Mouse (Mus musculus) kidney, postnatal 14 days (tissue): ENCODE results near the gene Atrnl1.
"Not testable (repeated sequence)": the region's sequence is repeated elsewhere in the genome, so short reads cannot be mapped to it uniquely, and the experiment has no call there.

ENCODE experiments used
- DNase-seq: peaks from one replicate; pipeline ENCODE4 v3.0.0; 2022; ENCODE audit warnings: mixed read lengths

The Atrnl1 gene

GRCm38 (mm10) chr19:58044816-58045215 lies 434.0 kb downstream of the Atrnl1 start:
- DNase-seq = no peak

DNA sequence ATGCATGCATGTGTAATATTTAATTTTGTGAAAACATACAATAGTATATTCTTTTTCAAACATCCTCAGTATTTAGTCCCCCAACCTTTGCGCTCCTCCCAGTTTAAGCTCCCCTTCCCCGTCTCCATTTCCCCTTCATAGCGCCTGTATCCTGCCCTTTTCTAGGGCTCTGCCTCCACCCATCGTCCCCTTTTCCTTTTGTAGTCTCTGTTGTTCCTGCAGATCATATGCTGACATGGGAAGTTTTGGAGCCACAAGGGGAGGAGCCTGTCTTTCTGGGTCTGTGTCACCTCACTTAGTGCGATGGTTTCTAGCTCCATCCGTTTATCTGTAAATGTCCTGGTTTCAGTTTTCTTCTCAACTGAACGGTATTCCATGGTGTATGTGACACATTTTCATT lies 435.8 kb downstream of the Atrnl1 start:
- no peak for DNase-seq

GRCm38 (mm10) chr19:58050410-58050809 lies 439.6 kb downstream of the Atrnl1 start:
- not testable (repeated sequence) for DNase-seq

GRCm38 (mm10) chr19:58050986-58051385 lies 440.2 kb downstream of the Atrnl1 start:
- DNase-seq = no peak

GRCm38 (mm10) chr19:58051905-58052304 lies 441.1 kb downstream of the Atrnl1 start:
- DNase-seq = no peak

DNA sequence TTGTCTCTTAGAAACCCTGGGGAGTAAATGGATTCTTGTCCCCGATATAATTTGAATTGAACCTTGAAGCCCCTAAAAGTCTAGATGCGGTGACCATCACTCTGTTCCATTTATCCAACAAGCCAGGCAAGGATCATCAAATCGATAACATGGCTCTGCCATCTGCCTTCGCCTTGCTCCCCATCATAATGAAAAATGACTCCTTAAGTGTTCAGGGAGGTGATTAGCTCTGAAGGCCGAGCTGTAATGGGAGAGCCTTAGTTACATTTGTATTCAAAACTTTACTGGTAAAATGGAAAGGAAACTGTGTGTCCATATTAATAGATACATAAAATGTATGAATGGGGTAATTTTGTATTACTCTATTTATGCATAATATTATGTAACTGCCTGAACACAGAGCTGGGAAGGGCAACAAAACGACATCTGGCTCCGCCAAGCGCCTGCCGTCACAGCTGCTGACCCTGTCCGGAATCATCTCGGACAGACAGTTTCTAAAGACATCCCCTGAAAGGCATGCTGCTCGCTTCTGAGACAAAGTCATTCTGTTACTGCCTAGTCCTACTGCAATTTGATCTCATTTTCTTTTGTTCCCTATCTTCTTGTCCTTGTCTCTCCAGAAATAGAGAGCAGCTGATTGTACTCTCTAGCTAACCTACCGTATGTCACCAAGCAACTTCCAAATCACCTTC lies 441.8 kb downstream of the Atrnl1 start:
- no peak for DNase-seq

GRCm38 (mm10) chr19:58059719-58060118 lies 448.9 kb downstream of the Atrnl1 start:
- no peak for DNase-seq

DNA sequence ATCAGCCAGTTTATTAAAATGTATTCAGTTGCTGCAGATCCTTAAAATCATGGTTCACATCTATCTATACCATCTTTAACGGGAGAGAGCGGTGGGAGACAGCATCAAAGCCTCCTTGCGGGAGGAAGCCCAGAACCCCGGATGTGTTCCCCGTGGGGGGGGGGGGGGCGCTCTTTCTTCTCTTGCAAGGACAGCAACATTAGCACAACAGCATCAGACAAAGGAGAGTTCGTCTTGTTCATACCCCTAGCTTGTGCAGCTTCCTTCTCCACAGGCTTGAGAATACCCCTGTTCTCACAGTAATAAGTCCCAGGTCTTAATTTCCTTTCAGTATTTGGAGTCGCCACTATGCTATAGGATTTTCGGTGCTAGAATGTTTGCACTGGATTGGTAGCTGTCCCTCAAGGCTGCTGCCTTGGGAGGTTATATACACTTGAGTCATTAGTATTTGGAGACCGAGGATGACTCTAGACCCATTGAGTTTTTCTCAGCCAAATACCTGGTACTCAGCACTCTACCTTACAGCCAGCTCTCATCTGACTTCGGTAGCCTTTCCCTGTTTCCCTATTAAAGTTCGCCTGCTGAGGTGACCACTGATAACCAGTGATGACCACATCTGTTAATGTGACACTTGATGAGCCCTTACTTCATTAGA lies 449.5 kb downstream of the Atrnl1 start:
- DNase-seq = no peak

GRCm38 (mm10) chr19:58060854-58061358 lies 450.1 kb downstream of the Atrnl1 start:
- peak; percentile 12 for DNase-seq

DNA sequence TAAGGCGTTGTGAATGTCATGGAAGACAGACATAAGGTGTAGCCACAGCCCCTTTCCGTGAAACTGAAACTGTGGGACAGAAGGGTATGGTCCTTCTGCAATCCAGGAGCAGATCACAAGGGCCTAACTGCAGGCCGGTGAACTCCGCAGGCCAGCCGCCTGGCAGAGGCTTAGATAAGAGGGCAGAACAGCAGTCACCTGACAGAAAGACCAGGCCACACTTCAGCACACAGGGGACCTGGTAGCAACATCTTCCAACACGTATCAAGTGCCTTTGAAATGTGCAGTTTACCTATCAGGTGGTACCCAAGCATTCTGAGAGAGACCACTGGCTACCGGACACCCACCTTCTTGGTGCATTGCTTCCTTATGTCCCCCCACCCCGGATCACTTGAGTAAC lies 451.1 kb downstream of the Atrnl1 start:
- DNase-seq = no peak

DNA sequence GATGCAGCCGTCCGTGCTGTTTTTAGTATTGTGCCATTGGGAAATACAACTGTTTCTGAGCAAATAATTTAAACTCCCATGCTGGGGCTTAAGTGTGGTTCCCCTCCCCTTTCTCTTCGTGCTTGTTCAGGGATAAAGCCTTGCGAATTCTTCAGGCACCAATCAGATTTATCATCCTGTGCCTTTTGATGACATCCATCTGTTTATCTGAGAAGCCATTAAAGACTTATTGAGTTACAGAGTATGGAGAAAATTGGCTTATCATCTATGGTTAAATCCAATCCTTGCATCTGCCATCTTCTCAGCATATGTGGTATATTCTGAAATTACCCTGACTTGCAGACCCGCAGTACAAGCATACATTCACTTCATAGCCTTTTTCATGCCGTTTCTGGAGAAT lies 452.7 kb downstream of the Atrnl1 start:
- no peak for DNase-seq

GRCm38 (mm10) chr19:58064116-58065000 lies 453.5 kb downstream of the Atrnl1 start:
- no peak for DNase-seq

DNA sequence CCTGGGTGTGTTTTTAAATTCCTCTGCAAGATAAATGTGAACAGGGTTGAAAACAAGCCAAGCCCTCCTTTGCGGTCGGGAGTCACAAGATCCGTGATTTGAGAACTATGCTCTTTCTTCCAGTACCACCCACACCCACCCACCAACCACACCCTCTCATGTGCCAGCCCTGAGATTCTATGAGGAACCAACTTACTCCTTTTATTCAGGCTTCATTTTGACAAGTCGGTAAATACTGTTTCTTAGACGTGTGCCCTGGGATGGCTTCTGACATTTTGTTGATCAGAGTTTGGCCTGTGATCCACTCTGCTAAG lies 454.1 kb downstream of the Atrnl1 start:
- no peak for DNase-seq

DNA sequence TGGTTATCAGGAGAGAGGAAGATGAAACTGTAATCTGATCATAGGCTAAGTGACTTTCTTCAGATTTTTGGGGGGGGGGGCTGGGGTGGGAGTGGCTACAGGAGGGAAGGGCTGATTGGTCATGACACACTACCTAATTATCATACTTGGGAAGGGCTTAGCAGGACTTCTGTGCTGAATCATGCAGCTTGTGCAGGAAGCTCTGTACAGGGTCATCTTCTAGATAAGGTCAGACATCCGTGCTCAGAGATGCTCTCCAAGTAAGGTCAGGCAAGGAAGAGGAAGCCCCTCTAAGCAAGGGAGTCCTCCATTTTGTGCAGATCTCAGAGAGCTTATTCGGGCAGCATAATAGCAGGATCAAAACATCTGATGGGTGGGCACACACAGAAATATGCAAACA lies 454.7 kb downstream of the Atrnl1 start:
- DNase-seq = no peak

- no peak for DNase-seq
Observed at GRCm38 (mm10) chr19:58068114-58068513, 457.3 kb downstream of the Atrnl1 start.

GRCm38 (mm10) chr19:58068958-58069357 lies 458.1 kb downstream of the Atrnl1 start:
- DNase-seq = no peak

DNA sequence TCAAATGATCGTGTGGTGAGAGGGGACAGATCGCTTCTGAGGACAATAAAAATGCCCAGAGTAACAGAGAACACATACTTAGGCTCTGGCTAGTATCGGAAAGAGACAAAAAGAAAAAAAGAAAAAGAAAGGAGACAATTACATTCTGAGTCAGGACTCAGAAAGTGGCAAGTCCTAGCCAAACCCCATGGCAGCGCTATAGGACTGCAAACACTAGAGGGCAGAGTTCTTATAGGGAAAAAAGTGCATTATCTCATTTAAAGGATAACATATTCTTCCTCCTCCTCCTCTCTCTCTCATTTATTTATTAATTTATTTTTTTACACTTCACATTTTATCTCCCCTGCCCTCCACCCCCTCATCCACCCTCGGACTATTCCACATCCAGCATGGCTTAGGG lies 461.6 kb downstream of the Atrnl1 start:
- DNase-seq = no peak

DNA sequence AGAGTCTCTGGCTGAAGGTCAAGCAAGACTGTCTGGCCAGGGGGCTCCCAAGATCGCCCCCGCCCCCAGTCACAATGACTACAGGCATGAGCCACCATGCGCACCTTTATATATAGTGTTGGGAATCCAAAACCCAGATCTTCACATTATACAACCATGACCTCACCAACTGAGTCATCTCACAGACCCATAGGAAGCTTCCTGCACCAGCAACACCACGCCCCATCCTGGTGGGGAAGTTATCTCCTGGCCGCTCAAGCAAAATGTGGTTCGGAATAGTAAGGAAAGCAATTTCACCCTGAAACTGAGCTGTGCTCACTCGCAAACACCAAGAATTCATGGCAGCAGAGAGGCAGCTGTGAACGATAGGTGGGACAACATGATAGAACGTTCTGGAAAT lies 462.0 kb downstream of the Atrnl1 start:
- no peak for DNase-seq

DNA sequence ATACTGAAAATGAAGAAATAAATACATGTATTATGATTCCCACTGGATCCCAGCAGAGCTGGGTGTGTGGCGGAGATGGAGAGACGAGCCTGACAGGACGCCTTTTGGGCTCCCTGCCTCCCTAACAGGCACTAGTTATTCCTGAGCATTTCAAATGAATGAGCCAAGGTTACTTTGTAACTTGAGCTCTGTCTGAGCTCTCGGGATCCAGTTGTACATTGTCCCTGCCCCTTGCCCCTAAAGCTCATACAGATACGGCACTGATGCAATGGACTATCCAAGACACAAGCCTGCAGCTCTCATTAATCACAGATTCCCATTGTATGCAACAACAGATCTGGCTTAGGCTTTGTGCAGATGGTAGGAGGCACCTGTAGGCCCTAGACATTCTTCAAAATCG lies 464.4 kb downstream of the Atrnl1 start:
- no peak for DNase-seq

GRCm38 (mm10) chr19:58076961-58077371 lies 466.1 kb downstream of the Atrnl1 start:
- DNase-seq = no peak

GRCm38 (mm10) chr19:58077529-58078070 lies 466.8 kb downstream of the Atrnl1 start:
- no peak for DNase-seq

GRCm38 (mm10) chr19:58080168-58080567 lies 469.3 kb downstream of the Atrnl1 start:
- DNase-seq = no peak

DNA sequence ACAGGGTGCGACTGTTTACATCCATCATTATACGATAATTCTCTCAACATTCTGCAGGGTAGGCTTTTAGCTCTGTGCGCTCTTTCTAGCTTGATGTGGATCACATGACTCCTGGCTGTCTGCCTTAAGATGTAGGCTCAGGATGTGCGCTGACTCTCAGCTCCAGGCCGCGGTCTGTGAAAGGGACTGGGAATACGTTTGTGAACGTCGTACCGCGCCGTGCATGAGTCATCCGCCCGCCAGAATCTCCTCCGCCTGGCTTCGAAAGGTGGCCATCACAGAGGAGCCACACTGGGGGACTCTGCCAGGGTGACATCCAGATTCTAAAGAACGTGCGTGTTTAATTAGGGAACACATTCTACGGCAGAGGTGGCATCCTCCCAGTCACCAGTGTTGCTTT lies 471.9 kb downstream of the Atrnl1 start:
- no peak for DNase-seq
